Mouse (Mus musculus) adrenal gland, adult (tissue): ENCODE data around the gene Srsf7.
"Not testable (repeated sequence)": the region's sequence is repeated elsewhere in the genome, so short reads cannot be mapped to it uniquely, and the experiment has no call there.

Experiments
- DNase-seq, 2 experiments: peaks; one replicate each; pipeline ENCODE4 v3.0.0; 2022 to 2023; ENCODE audit warnings: low spot score in 1 of 2; ENCODE audit not compliant: inconsistent age in 2 of 2

Srsf7 gene

GRCm38 (mm10) chr17:80205657-80206056 is 1.4 kb downstream of the Srsf7 start:
- peak in 1 of 2 experiments; percentile 54 for DNase-seq

GRCm38 (mm10) chr17:80199160-80199778 is 7.8 kb downstream of the Srsf7 start:
- DNase-seq = no peak

- DNase-seq = peak in 1 of 2 experiments; percentile 59
These were observed 14.0 kb downstream of the Srsf7 start for GRCm38 (mm10) chr17:80193075-80193474.

GRCm38 (mm10) chr17:80183615-80184014 is 23.5 kb downstream of the Srsf7 start:
- DNase-seq = no peak

- DNase-seq = no peak
These were observed 26.6 kb downstream of the Srsf7 start for GRCm38 (mm10) chr17:80180468-80180867.

- DNase-seq = peak; percentile 63 to 89
These were observed 27.1 kb downstream of the Srsf7 start for GRCm38 (mm10) chr17:80179959-80180358.

GRCm38 (mm10) chr17:80178846-80179245 is 28.3 kb downstream of the Srsf7 start:
- not testable (repeated sequence) for DNase-seq

- no peak for DNase-seq
These were observed 31.1 kb downstream of the Srsf7 start for GRCm38 (mm10) chr17:80175966-80176365.

- DNase-seq = no peak
These were observed 31.7 kb downstream of the Srsf7 start for GRCm38 (mm10) chr17:80175386-80175739.

GRCm38 (mm10) chr17:80174699-80175385 is 32.3 kb downstream of the Srsf7 start:
- peak in 1 of 2 experiments; percentile 45 for DNase-seq

- no peak for DNase-seq
These were observed 33.0 kb downstream of the Srsf7 start for GRCm38 (mm10) chr17:80174146-80174545.

GRCm38 (mm10) chr17:80173708-80174107 is 33.4 kb downstream of the Srsf7 start:
- no peak for DNase-seq

GRCm38 (mm10) chr17:80172761-80173160 is 34.3 kb downstream of the Srsf7 start:
- DNase-seq = peak; percentile 27 to 73

- DNase-seq = no peak
These were observed 35.2 kb downstream of the Srsf7 start for GRCm38 (mm10) chr17:80171948-80172347.

- no peak for DNase-seq
These were observed 36.2 kb downstream of the Srsf7 start for GRCm38 (mm10) chr17:80170951-80171350.

- DNase-seq = no peak
These were observed 37.3 kb downstream of the Srsf7 start for GRCm38 (mm10) chr17:80169792-80170191.

GRCm38 (mm10) chr17:80168425-80169182 is 38.5 kb downstream of the Srsf7 start:
- peak in 1 of 2 experiments; percentile 51 for DNase-seq

- peak; percentile 29 to 60 for DNase-seq
These were observed 39.3 kb downstream of the Srsf7 start for GRCm38 (mm10) chr17:80167851-80168251.

GRCm38 (mm10) chr17:80167436-80167835 is 39.7 kb downstream of the Srsf7 start:
- no peak for DNase-seq

- no peak for DNase-seq
These were observed 40.8 kb downstream of the Srsf7 start for GRCm38 (mm10) chr17:80166346-80166745.

GRCm38 (mm10) chr17:80165741-80166140 is 41.4 kb downstream of the Srsf7 start:
- peak in 1 of 2 experiments; percentile 39 for DNase-seq

GRCm38 (mm10) chr17:80163991-80164390 is 43.1 kb downstream of the Srsf7 start:
- peak in 1 of 2 experiments; percentile 51 for DNase-seq
